Mouse (Mus musculus): ENCODE measurements at regions not wholly inside any gene's neighbourhood (a gene's known extent, or its start where the extent isn't known, plus 50 kb on each side); places are given as distances from the start of the nearest gene placed in this dataset.

DNA sequence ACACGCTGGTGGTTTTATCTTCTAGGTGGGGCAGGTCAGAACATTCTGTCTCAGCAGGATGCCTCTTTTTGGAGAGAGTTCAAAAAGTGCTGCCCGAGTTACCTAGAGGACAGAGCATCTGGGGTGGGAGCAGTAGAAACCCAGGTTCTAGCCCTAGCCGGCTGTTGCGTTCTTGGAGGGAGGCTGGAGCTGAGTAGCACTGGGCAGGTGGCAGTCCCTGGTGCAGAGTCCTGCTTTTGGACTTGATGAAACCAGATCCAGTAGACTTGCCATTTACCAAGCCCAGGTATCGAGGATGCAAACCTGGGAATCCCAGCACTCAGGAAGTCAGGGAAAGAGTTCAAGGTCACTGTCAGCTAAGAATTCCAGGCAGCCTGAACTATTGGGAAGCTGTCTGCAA, 110.3 kb upstream of the Atp1a1 start:
- Histone ChIP-seq H3K9ac (replicated peaks; ENCODE audit: low read length) (no peak overlapping the region), H3K4me3 (replicated peaks; ENCODE audit: low read depth, low read length) (no peak overlapping the region), H3K36me3 (ENCODE audit: control insufficient read depth, insufficient read depth, low read length) (no peaks in the 10 kb centered on the region), H3K4me2 (ENCODE audit: low read length) (no peak overlapping the region), H3K9me3 (ENCODE audit: control insufficient read depth, low read length) (no peaks in the 10 kb centered on the region), H3K27ac (replicated peaks; ENCODE audit: low read depth, low read length) (no peak overlapping the region), H3K27me3 (ENCODE audit: control insufficient read depth, insufficient read depth, low read length) (no peaks in the 10 kb centered on the region), H3K4me1 (ENCODE audit: control insufficient read depth, insufficient read depth, low read length) (peaks cover 23% of the 10 kb centered on the region)
- no peak for DNase-seq
- ATAC-seq (ENCODE audit: low FRiP score, low TSS enrichment) = no peak
- WGBS = 84% methylated on average over 5 of the region's 5 CpGs

DNA sequence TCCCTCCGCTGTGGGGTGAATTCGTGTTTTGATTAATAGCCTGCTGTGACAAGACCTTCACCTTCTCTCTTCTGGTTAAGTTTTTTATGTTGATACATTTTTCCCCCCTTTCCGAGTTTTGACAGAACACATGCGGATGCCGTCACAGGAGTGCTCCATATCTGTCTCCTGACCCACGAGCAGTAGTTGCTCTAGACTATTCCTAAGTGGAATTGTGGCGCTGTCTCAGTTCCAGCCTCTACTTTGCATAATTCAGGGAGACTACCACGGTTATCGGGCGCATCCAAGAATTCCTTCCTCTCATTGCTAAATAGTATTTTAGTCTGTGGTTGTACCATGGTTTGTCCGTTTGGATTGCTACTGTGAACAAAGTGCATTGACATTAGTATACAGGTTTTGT, 109.2 kb upstream of the Atp1a1 start:
- Histone ChIP-seq H3K9ac (replicated peaks; ENCODE audit: low read length) (no peak overlapping the region; the same call in 1 of the 2 replicates), H3K27me3 (ENCODE audit: control insufficient read depth, insufficient read depth, low read length) (no peaks in the 10 kb centered on the region), H3K27ac (replicated peaks; ENCODE audit: low read depth, low read length) (no peak overlapping the region), H3K4me2 (ENCODE audit: low read length) (peak overlapping the region; percentile 37), H3K4me3 (replicated peaks; ENCODE audit: low read depth, low read length) (no peak overlapping the region), H3K9me3 (ENCODE audit: control insufficient read depth, low read length) (no peaks in the 10 kb centered on the region), H3K36me3 (ENCODE audit: control insufficient read depth, insufficient read depth, low read length) (no peaks in the 10 kb centered on the region), H3K4me1 (ENCODE audit: control insufficient read depth, insufficient read depth, low read length) (peaks cover 29% of the 10 kb centered on the region)
- 69% methylated on average over 11 of the region's 11 CpGs for WGBS
- ATAC-seq (ENCODE audit: low FRiP score, low TSS enrichment) (no peak), DNase-seq (peak; percentile 23)

DNA sequence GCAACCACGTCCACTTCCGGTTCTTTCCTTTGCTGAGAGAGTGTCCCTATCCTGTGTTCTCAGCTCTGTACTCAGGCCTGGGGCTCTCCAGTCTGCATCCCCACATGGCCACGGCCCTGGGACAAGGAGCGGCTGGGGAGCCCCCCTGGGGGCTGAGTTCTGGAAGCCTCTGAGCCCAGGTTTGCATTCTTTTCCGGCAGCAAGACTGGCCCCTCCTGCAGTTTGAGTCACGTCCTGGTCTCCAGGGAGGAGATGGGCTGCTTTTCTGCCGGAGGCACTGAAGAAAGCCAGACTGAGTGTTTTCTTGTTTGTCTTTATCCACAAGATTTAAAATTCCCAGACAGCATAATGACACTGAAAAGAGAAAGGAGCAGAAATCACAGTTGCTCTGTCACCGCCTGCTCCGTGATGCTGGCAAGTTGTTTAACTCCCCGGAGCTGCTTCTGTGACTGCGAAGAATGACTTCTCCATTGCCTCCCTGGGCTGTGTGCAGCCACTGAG, 108.7 kb upstream of the Atp1a1 start:
- ATAC-seq (ENCODE audit: low FRiP score, low TSS enrichment) (no peak), DNase-seq (peak; percentile 60)
- H3K4me3 ChIP-seq (replicated peaks; ENCODE audit: low read depth, low read length) = no peak overlapping the region
- no peaks in the 10 kb centered on the region for H3K9me3 ChIP-seq (ENCODE audit: control insufficient read depth, low read length)
- peak overlapping the region; percentile 37 for H3K4me2 ChIP-seq (ENCODE audit: low read length)
- H3K9ac ChIP-seq (replicated peaks; ENCODE audit: low read length) = no peak overlapping the region; the same call in 1 of the 2 replicates
- H3K27ac ChIP-seq (replicated peaks; ENCODE audit: low read depth, low read length) = no peak overlapping the region
- no peaks in the 10 kb centered on the region for H3K27me3 ChIP-seq (ENCODE audit: control insufficient read depth, insufficient read depth, low read length)
- H3K4me1 ChIP-seq (ENCODE audit: control insufficient read depth, insufficient read depth, low read length) = peaks cover 29% of the 10 kb centered on the region
- 24% methylated on average over 11 of the region's 11 CpGs for WGBS
- H3K36me3 ChIP-seq (ENCODE audit: control insufficient read depth, insufficient read depth, low read length) = no peaks in the 10 kb centered on the region

DNA sequence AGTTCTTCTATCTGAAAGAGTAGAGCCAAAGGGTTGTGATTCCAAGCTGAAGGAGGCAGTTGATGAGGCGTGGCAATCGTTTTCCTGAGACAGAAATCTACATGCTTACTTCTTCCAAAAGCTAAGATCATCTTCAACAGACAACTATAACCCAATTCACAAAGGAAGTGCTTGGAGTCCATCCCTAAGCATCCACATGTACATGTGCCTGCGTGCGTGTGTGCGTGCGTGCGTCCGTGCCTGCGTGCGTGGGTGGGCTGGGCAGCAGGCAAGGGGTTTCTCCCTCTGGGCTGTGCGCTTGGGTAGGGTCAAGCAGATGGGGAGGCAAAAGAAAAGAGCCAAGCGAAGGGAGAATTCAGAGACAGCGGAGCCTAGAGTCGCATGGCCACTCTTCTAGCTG, 108.2 kb upstream of the Atp1a1 start:
- Histone ChIP-seq H3K9me3 (ENCODE audit: control insufficient read depth, low read length) (no peaks in the 10 kb centered on the region), H3K27ac (replicated peaks; ENCODE audit: low read depth, low read length) (no peak overlapping the region), H3K27me3 (ENCODE audit: control insufficient read depth, insufficient read depth, low read length) (no peaks in the 10 kb centered on the region), H3K9ac (replicated peaks; ENCODE audit: low read length) (no peak overlapping the region), H3K4me1 (ENCODE audit: control insufficient read depth, insufficient read depth, low read length) (peaks cover 29% of the 10 kb centered on the region), H3K4me2 (ENCODE audit: low read length) (peak overlapping the region; percentile 37; the same call in 1 of the 2 replicates), H3K36me3 (ENCODE audit: control insufficient read depth, insufficient read depth, low read length) (no peaks in the 10 kb centered on the region), H3K4me3 (replicated peaks; ENCODE audit: low read depth, low read length) (no peak overlapping the region)
- ATAC-seq (ENCODE audit: low FRiP score, low TSS enrichment) = no peak
- DNase-seq = peak; percentile 14
- WGBS = 70% methylated on average over 14 of the region's 14 CpGs

DNA sequence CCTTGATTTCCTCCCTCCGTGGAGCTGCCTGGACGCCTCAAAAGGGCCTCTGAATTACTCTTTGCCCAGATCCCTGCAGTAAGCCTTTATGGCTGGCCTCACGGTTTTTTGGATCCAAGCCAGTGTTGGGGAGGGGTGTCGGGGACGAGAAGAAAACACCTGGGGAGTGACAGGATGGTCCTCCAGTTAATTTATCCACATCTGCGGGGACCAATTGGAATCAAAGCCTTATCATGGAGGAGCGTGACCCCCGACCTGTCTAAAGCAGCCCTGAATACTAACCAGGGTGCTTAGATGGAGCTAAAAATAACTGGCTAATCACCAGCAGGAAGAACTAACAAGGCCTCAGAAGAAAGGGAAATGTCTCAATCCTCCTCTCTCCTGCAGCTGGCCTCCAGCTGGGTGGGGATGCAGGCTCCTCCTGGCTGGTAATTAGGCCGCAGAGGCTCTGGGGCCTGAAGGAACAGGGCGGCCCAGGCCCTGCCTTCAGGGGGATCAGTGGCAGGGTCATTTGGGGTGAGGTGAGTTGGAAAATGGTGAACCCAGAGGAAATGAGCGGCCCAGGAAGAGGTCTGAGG, 107.2 kb upstream of the Atp1a1 start:
- no peaks in the 10 kb centered on the region for H3K9me3 ChIP-seq (ENCODE audit: control insufficient read depth, low read length)
- H3K36me3 ChIP-seq (ENCODE audit: control insufficient read depth, insufficient read depth, low read length) = no peaks in the 10 kb centered on the region
- H3K27me3 ChIP-seq (ENCODE audit: control insufficient read depth, insufficient read depth, low read length) = no peaks in the 10 kb centered on the region
- DNase-seq (peak; percentile 59), ATAC-seq (ENCODE audit: low FRiP score, low TSS enrichment) (peak; percentile 34; the same call in 1 of the 2 replicates)
- no peak overlapping the region for H3K4me2 ChIP-seq (ENCODE audit: low read length)
- H3K27ac ChIP-seq (replicated peaks; ENCODE audit: low read depth, low read length) = peak overlapping the region; percentile 23; the same call in 1 of the 2 replicates
- WGBS = 7% methylated on average over 11 of the region's 11 CpGs
- no peak overlapping the region for H3K4me3 ChIP-seq (replicated peaks; ENCODE audit: low read depth, low read length)
- no peak overlapping the region for H3K9ac ChIP-seq (replicated peaks; ENCODE audit: low read length)
- H3K4me1 ChIP-seq (ENCODE audit: control insufficient read depth, insufficient read depth, low read length) = peaks cover 29% of the 10 kb centered on the region

DNA sequence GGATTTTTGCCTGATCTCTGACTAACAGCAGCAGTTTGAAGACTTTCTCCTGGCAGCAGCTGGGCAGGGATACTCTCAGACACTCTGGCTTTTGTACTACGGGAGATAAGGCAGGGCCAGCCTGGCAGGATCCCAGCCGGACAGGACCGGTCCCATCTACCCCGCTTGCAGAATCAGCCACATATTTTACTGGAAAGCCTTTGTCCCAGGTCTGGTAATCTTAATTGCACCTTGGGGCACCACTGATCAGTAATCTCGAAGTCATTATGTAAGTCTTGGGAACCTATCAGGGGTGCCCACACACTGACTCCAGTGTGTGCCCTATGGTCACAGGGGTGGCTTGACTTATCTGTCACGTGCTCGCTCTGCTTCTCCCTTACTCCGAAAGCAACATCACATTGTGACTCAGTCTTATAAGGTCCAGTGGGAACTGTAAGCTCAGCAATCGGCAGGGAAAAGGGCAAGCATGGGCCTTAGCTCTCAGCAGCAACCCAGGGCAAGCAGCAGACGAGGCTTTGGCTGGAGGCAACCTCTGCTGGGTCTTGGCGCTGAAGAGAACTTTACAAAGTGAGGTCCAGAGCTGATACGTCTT, 105.0 kb upstream of the Atp1a1 start:
- peaks cover 29% of the 10 kb centered on the region for H3K4me1 ChIP-seq (ENCODE audit: control insufficient read depth, insufficient read depth, low read length)
- no peak overlapping the region for H3K27ac ChIP-seq (replicated peaks; ENCODE audit: low read depth, low read length)
- no peak overlapping the region for H3K4me3 ChIP-seq (replicated peaks; ENCODE audit: low read depth, low read length)
- no peaks in the 10 kb centered on the region for H3K27me3 ChIP-seq (ENCODE audit: control insufficient read depth, insufficient read depth, low read length)
- WGBS = 70% methylated on average over 12 of the region's 12 CpGs
- H3K9ac ChIP-seq (replicated peaks; ENCODE audit: low read length) = no peak overlapping the region
- H3K36me3 ChIP-seq (ENCODE audit: control insufficient read depth, insufficient read depth, low read length) = no peaks in the 10 kb centered on the region
- no peaks in the 10 kb centered on the region for H3K9me3 ChIP-seq (ENCODE audit: control insufficient read depth, low read length)
- peak; percentile 39 for DNase-seq
- no peak for ATAC-seq (ENCODE audit: low FRiP score, low TSS enrichment)
- no peak overlapping the region for H3K4me2 ChIP-seq (ENCODE audit: low read length)

DNA sequence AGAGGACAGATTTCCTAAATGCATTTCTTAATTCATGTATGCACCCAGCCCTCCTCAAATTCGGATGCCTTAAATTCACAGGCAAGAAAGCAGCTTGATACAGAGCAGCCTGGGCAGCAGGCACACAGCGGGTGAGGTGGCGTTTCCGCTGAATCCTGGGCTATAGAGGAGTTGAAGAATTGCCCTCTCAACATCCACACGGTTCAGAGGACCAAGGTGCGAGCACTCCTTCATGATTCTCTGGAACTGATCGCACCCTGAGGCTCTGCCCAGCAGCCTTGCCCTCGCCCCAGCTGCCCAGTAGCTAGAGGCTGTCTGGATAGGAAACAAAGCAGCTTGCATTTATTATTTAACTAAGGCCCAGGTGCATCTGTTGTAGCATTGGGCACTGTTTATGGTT, 104.3 kb upstream of the Atp1a1 start:
- Histone ChIP-seq H3K4me2 (ENCODE audit: low read length) (no peak overlapping the region), H3K36me3 (ENCODE audit: control insufficient read depth, insufficient read depth, low read length) (no peaks in the 10 kb centered on the region), H3K9me3 (ENCODE audit: control insufficient read depth, low read length) (no peaks in the 10 kb centered on the region), H3K27me3 (ENCODE audit: control insufficient read depth, insufficient read depth, low read length) (no peaks in the 10 kb centered on the region), H3K27ac (replicated peaks; ENCODE audit: low read depth, low read length) (no peak overlapping the region; the same call in 1 of the 2 replicates), H3K4me3 (replicated peaks; ENCODE audit: low read depth, low read length) (no peak overlapping the region), H3K4me1 (ENCODE audit: control insufficient read depth, insufficient read depth, low read length) (peaks cover 29% of the 10 kb centered on the region), H3K9ac (replicated peaks; ENCODE audit: low read length) (no peak overlapping the region)
- ATAC-seq (ENCODE audit: low FRiP score, low TSS enrichment) (no peak), DNase-seq (peak; percentile 16)
- WGBS = 64% methylated on average over 8 of the region's 8 CpGs

DNA sequence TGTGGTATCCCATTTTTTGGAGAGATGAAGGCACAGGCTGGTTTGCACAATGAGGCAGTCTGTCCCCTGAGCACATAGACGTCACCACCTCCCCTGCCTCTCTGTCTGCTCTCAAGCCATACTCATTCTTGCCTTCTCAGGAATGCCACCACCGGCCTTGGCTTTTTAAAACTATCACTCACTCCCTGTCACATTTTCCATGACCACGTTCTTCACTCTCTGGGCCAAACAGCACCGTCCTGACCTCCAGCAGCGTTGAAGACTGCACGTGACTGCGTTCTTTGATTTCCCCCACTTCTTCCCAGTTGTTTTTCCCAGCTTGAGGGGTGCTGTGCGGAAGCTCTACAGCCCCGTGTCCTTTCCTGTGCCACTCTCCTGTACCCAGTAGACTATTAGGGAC, 100.4 kb upstream of the Atp1a1 start:
- 86% methylated on average over 9 of the region's 9 CpGs for WGBS
- Histone ChIP-seq H3K9me3 (ENCODE audit: control insufficient read depth, low read length) (no peaks in the 10 kb centered on the region), H3K27me3 (ENCODE audit: control insufficient read depth, insufficient read depth, low read length) (no peaks in the 10 kb centered on the region), H3K9ac (replicated peaks; ENCODE audit: low read length) (no peak overlapping the region), H3K4me3 (replicated peaks; ENCODE audit: low read depth, low read length) (no peak overlapping the region), H3K36me3 (ENCODE audit: control insufficient read depth, insufficient read depth, low read length) (no peaks in the 10 kb centered on the region), H3K27ac (replicated peaks; ENCODE audit: low read depth, low read length) (0 out of 2 replicates have a peak overlapping the region, but pooled peaks have one; percentile 8), H3K4me1 (ENCODE audit: control insufficient read depth, insufficient read depth, low read length) (peaks cover 14% of the 10 kb centered on the region), H3K4me2 (ENCODE audit: low read length) (no peak overlapping the region)
- DNase-seq = no peak
- no peak for ATAC-seq (ENCODE audit: low FRiP score, low TSS enrichment)

DNA sequence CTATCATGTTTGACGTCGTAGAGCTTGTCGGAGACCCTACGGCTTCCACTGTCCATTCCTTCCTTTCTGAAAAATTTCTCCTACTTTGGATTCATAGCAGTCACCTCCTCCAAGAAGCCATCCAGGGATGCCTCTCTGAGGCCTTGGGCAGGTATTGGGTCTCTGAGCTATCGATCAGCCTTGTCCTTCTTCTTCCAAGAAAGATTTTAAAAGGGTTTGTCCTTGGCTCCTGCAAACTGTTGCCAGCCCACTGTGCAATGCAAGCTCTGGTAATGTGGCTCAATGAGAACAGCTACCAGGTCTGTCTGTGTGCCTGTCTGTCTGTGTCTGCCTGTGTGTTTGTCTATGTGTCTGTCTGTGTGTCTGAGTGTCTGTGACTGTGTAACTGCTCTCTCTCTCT, 99.8 kb upstream of the Atp1a1 start:
- ATAC-seq (ENCODE audit: low FRiP score, low TSS enrichment) = no peak

More for the DNA sequence above, 99.8 kb upstream of the Atp1a1 start:
- Histone ChIP-seq H3K4me3 (replicated peaks; ENCODE audit: low read depth, low read length) (no peak overlapping the region), H3K27ac (replicated peaks; ENCODE audit: low read depth, low read length) (no peak overlapping the region), H3K4me1 (ENCODE audit: control insufficient read depth, insufficient read depth, low read length) (peaks cover 11% of the 10 kb centered on the region), H3K9me3 (ENCODE audit: control insufficient read depth, low read length) (no peaks in the 10 kb centered on the region), H3K27me3 (ENCODE audit: control insufficient read depth, insufficient read depth, low read length) (no peaks in the 10 kb centered on the region), H3K4me2 (ENCODE audit: low read length) (no peak overlapping the region), H3K36me3 (ENCODE audit: control insufficient read depth, insufficient read depth, low read length) (no peaks in the 10 kb centered on the region), H3K9ac (replicated peaks; ENCODE audit: low read length) (no peak overlapping the region)
- DNase-seq = no peak
- 96% methylated on average over 5 of the region's 5 CpGs for WGBS

All from midbrain, embryonic 14.5 days (tissue).